Mouse (Mus musculus) forebrain, embryonic 14.5 days (tissue): ENCODE results near the gene Rnft2. TPM values are rescaled to one million over a fixed set of nuclear protein-coding genes. Genes with fewer than 3 reads are reported as not detected.
A peak's percentile ranks its signal among the peaks of the same experiment; 100 is the strongest.

Source experiments
- ATAC-seq: fragments of 200-750 bp; cut with Nextera tagmentation; 2 replicates; pipeline ENCODE4 v1.8.0; 2017; ENCODE audit warnings: mild to moderate bottlenecking, moderate library complexity
- DNase-seq: peaks from one replicate; pipeline ENCODE4 v3.0.0-alpha.2; 2015; ENCODE audit warnings: low spot score
- H3K27ac ChIP-seq: fragments of 300-500 bp; sonication (generic); 2 replicates; pipeline ENCODE4 v1.5.1; 2014; ENCODE audit warnings: low read depth, mild to moderate bottlenecking, control low read depth, low read length, moderate library complexity
- H3K27me3 ChIP-seq: fragments of 300-500 bp; sonication (generic); replicated peaks from 2 replicates; pipeline ENCODE4 v1.6.1; 2014; ENCODE audit warnings: low read length, control low read depth, mixed read lengths; ENCODE audit not compliant: control insufficient read depth, insufficient read depth
- H3K36me3 ChIP-seq: fragments of 300-500 bp; sonication (generic); 2 replicates; pipeline ENCODE4 v1.6.1; 2014; ENCODE audit warnings: low read length, control low read depth; ENCODE audit not compliant: control insufficient read depth, insufficient read depth
- H3K4me1 ChIP-seq: fragments of 300-500 bp; sonication (generic); 2 replicates; pipeline ENCODE4 v1.6.1; 2014; ENCODE audit warnings: antibody characterized with exemption, low read length, control low read depth; ENCODE audit not compliant: control insufficient read depth, insufficient read depth
- H3K4me2 ChIP-seq: fragments of 300-500 bp; sonication (generic); 2 replicates; pipeline ENCODE4 v1.6.1; 2014; ENCODE audit warnings: mild to moderate bottlenecking, control low read depth, low read length
- H3K4me3 ChIP-seq: fragments of 300-500 bp; sonication (generic); 2 replicates; pipeline ENCODE4 v1.5.1; 2014; ENCODE audit warnings: low read depth, low read length, control low read depth
- H3K9ac ChIP-seq: fragments of 300-500 bp; sonication (generic); 2 replicates; pipeline ENCODE4 v1.6.1; 2014; ENCODE audit warnings: mild to moderate bottlenecking, low read length, control low read depth, moderate library complexity
- H3K9me3 ChIP-seq: fragments of 300-500 bp; sonication (generic); replicated peaks from 2 replicates; pipeline ENCODE4 v1.6.1; 2016; ENCODE audit warnings: low read length, control low read depth, mixed read lengths; ENCODE audit not compliant: control insufficient read depth
- WGBS: fragments of 180-500 bp; shearing (Covaris S2); extraction: QIAGEN DNeasy Blood & Tissue Kit; methylation state at CpG from one replicate; pipeline ENCODE4 v1.1.7; 2014; 5-methylcytosine and 5-hydroxymethylcytosine counted together
- polyA plus RNA-seq: library from polyadenylated mRNA; unstranded; fragments of >200 nt; fragmentation: Nextera tagmentation; extraction: Ambion mirVana; gene quantifications from 2 replicates; pipeline ENCODE4 v1.2.1, GENCODE M21; 2014

Rnft2 gene
- polyA plus RNA-seq, 1 experiment from 2014 or later, result 11.3 TPM

DNA sequence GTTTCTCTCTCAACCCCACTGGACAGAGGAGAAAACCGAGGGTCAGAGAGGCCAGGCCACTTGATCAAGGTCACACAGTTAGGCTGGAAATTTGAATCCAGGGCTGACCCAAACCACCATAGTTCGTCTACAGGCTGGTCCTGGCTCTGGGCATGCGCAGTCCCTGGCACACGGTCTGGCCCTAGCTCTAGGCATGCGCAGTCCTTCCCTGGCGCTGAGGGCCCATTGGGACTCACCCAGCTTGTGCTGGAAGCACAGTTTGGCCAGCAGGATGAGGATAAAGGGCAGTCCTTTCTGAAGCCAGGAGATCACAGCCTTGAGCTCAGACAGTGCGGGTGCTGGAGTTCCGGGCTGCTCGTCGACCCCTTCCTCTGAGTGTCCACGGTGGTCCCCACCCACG lies 8.0 kb downstream of the Rnft2 start:
- WGBS, result 85% methylated on average over 12 of the region's 12 CpGs
- Histone ChIP-seq H3K4me2 (no peak overlapping the region), H3K36me3 (peaks cover 61% of the 10 kb centered on the region), H3K27me3 (no peaks in the 10 kb centered on the region), H3K9me3 (no peaks in the 10 kb centered on the region), H3K27ac (no peak overlapping the region), H3K4me3 (no peak overlapping the region), H3K9ac (no peak overlapping the region), H3K4me1 (no peaks in the 10 kb centered on the region)
- no peak for DNase-seq
- ATAC-seq, result no peak

DNA sequence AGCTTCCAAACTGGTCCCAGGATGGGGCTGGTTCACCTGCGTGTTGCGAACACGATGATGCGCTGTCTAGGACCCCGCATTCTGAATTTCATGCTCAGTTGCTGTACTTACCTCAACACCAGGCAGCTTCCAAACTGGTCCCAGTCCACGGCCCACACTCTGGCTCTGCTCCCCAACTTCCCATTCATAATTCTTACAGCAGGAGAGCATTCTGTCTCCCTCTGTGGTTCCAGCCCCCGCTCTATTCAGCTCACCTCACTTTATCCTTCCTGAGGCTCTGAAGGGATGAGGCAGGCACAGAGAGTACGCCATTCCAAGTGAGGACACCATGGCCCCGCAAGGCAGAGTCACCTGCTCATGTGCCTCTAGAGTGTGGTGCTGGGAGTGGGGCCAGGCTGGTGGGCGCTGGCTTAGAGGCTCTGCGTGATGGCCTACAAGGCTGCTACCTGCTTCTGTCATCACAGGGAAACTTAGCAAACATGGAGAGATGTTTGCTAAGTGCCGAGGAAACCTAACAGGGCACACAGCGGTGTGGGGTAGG lies 14.8 kb downstream of the Rnft2 start:
- peaks cover 72% of the 10 kb centered on the region for H3K36me3 ChIP-seq

DNA sequence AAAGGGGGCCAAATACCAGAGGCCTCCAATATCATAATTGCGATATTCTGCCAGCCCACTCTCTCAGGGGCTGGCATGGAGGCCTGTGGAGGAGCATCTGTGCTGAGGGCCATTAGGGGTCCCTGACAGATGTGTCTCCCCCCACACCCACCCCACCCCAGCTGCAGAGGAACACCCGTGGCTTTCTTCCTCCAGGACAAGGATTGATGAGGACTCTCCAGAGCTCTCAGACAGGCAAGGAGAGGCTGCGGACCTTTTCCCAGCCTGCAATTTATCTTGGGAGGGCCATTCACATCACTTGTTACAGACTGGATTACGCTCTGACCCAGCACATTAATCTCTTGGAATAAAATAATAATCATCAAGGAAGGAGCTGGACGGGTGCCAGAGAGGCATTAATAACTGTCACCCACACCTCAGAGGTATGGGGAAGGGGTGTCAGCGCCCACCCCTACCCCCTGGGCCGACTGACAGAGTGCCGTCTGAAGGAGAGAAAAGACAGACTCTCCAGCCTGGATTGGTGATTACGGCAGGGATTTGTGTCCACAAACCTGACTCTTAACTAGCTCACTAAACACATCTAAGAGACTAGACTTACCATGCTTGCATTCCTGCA lies 21.7 kb downstream of the Rnft2 start:
- ATAC-seq (no peak), DNase-seq (no peak)

More for the DNA sequence above, 14.8 kb downstream of the Rnft2 start:
- Histone ChIP-seq H3K9ac (no peak overlapping the region), H3K4me3 (no peak overlapping the region), H3K9me3 (no peaks in the 10 kb centered on the region), H3K27me3 (no peaks in the 10 kb centered on the region), H3K4me1 (no peaks in the 10 kb centered on the region), H3K4me2 (no peak overlapping the region), H3K27ac (no peak overlapping the region)
- DNase-seq, result no peak
- 93% methylated on average over 13 of the region's 13 CpGs for WGBS
- no peak for ATAC-seq

GRCm38 (mm10) chr5:118217410-118217809 lies 27.5 kb downstream of the Rnft2 start:
- DNase-seq (no peak), ATAC-seq (no peak)
- no peak overlapping the region for H3K4me3 ChIP-seq
- 0 out of 2 replicates have a peak, but pooled peaks cover 21% of the 10 kb centered on the region for H3K36me3 ChIP-seq
- no peak overlapping the region for H3K4me2 ChIP-seq
- H3K9me3 ChIP-seq, result no peaks in the 10 kb centered on the region
- no peaks in the 10 kb centered on the region for H3K27me3 ChIP-seq
- no peak overlapping the region for H3K27ac ChIP-seq
- WGBS, result 81% methylated on average over 6 of the region's 6 CpGs
- no peak overlapping the region for H3K9ac ChIP-seq
- H3K4me1 ChIP-seq, result peaks cover 8% of the 10 kb centered on the region; the same call in 1 of the 2 replicates

More for the DNA sequence above, 21.7 kb downstream of the Rnft2 start:
- Histone ChIP-seq H3K4me2 (no peak overlapping the region), H3K9me3 (no peaks in the 10 kb centered on the region), H3K4me1 (no peaks in the 10 kb centered on the region), H3K36me3 (peaks cover 49% of the 10 kb centered on the region), H3K27ac (no peak overlapping the region), H3K9ac (no peak overlapping the region), H3K4me3 (no peak overlapping the region), H3K27me3 (no peaks in the 10 kb centered on the region)
- WGBS, result 79% methylated on average over 9 of the region's 9 CpGs

DNA sequence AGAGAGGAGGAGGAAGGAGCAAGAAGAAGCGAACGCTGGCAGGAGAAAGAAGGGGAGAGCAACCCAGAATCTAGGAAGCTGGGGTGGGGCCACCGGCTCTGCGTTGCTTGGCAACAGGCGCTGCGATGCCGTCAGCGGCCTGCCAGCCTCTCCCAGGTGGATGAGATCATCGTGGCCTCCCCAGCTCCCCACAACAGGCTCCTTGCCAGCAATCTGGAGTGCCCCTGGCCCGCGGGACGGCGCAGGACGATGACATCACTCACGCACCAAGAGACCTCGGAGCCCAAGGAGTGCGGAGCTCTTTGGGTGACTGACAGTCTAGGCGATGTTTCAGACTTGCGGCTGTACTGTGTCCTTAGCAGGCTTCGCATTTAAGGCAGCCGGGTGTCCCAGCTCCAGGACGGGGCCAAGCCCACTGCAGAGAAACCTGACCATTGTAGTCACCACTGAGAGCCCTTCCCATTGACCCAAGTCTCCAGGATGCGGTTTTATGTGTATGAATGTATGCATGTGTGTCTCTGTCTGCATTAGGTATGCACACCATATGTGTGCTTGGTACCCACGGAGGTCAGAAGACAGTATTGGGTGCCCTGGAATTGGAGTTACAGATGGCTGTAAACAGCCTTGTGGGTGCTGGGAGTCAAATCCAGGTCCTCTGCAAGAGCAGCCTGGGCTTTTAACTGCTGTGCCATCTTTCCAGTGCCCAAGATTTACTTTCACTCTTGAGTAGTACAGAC lies 30.3 kb downstream of the Rnft2 start:
- WGBS, result 3% methylated on average over 24 of the region's 24 CpGs
- 0 out of 2 replicates have a peak overlapping the region, but pooled peaks have one; percentile 14 for H3K27ac ChIP-seq
- ATAC-seq, result peak; percentile 92
- H3K4me3 ChIP-seq, result peak overlapping the region; percentile 27
- H3K27me3 ChIP-seq, result no peaks in the 10 kb centered on the region
- peak overlapping the region; percentile 64 for H3K4me2 ChIP-seq
- H3K4me1 ChIP-seq, result peaks cover 8% of the 10 kb centered on the region; the same call in 1 of the 2 replicates
- peak overlapping the region; percentile 54 for H3K9ac ChIP-seq
- DNase-seq, result peak; percentile 95
- H3K36me3 ChIP-seq, result 0 out of 2 replicates have a peak, but pooled peaks cover 8% of the 10 kb centered on the region
- H3K9me3 ChIP-seq, result no peaks in the 10 kb centered on the region

DNA sequence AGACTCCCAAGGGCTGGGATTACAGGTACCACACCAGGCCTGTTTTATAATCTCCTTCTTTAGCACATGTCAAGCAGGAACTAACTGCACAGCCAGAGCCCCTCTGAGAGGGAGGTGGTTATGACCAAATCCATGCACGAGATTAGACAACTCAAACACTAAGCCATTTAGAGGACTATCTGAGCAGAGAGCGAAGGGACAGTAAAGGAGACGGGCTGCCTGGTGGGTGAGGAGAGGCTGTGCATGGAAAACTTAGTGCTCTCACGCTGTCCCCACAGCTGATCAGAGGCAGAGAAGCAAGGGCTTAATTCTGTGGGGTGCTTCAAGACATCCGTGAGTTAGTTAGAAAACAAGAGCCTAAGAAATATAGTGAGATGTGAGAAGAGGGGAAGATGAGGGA lies 30.9 kb downstream of the Rnft2 start:
- Histone ChIP-seq H3K27me3 (no peaks in the 10 kb centered on the region), H3K9me3 (no peaks in the 10 kb centered on the region), H3K27ac (no peak overlapping the region), H3K9ac (peak overlapping the region; percentile 54), H3K36me3 (0 out of 2 replicates have a peak, but pooled peaks cover 8% of the 10 kb centered on the region), H3K4me2 (peak overlapping the region; percentile 64), H3K4me1 (peaks cover 8% of the 10 kb centered on the region; the same call in 1 of the 2 replicates), H3K4me3 (peak overlapping the region; percentile 27)
- peak; percentile 45; the same call in 1 of the 2 replicates for ATAC-seq
- 12% methylated on average over 5 of the region's 5 CpGs for WGBS
- DNase-seq, result peak; percentile 14

DNA sequence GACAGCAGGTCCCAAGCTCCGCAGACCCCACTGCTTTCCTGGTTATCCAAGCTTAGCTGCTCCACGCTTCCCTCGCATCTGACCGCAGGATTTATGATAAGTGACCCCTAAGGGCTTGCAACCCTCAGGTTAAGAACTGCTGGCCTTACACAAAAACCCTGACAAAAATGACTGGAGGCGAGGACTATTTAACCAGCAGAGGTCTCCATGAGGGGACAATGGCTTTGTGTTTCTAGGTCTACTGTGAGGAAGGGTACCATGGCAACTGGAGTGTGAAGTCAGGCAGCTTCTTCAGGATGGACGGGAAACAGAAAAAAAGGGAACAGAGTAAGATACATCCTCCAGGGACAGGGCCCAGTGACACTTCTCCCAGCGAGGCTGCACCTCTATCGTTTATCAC lies 39.1 kb downstream of the Rnft2 start:
- H3K4me1 ChIP-seq, result no peaks in the 10 kb centered on the region
- no peak overlapping the region for H3K9ac ChIP-seq
- WGBS, result 73% methylated on average over 8 of the region's 8 CpGs
- no peak overlapping the region for H3K4me2 ChIP-seq
- DNase-seq (no peak), ATAC-seq (no peak)
- no peaks in the 10 kb centered on the region for H3K27me3 ChIP-seq
- no peak overlapping the region for H3K4me3 ChIP-seq
- no peaks in the 10 kb centered on the region for H3K9me3 ChIP-seq
- no peak overlapping the region for H3K27ac ChIP-seq
- H3K36me3 ChIP-seq, result peaks cover 18% of the 10 kb centered on the region

DNA sequence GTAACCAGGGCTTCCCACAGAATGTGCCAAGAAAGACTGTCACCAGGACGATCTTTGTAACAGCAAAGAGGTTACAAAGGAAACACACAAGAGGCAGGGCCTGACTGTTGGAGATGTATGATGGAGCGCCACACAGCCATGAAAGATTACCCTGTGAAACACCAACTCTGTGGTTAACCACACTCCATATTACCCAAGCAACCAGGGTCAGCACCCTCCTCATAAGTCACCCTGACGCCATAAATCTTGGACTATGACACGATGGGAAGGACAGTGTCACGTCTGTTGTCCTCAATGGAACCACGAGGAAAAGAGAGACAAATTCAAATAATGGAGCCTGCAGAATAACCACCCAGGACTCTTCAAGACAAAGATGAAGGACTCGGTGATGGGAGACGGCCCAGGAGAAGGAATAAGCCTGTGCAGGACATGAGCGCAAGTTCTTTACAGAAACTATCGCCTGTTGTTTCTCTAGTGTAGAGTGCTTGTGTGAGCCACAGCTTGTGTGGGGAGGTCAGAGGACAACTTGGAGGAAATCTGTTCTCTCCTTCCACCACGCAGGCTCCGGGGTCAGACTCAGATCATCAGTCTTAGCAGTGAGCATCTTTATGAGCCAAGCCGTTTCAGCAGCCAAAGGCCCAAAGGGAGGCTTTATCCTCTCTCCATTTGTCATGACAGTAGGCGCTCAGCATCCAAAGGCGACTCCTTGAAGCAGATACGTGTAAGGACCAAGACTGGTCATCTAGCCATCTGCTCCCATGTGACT lies 40.1 kb downstream of the Rnft2 start:
- Histone ChIP-seq H3K4me1 (no peaks in the 10 kb centered on the region), H3K36me3 (peaks cover 24% of the 10 kb centered on the region), H3K9ac (no peak overlapping the region), H3K4me3 (no peak overlapping the region), H3K4me2 (no peak overlapping the region), H3K9me3 (no peaks in the 10 kb centered on the region), H3K27me3 (no peaks in the 10 kb centered on the region), H3K27ac (no peak overlapping the region)
- DNase-seq (no peak), ATAC-seq (no peak)
- 90% methylated on average over 16 of the region's 16 CpGs for WGBS
